Mouse (Mus musculus): ENCODE data around the gene Psmd13. TPM values are rescaled to one million over a fixed set of nuclear protein-coding genes. Genes with fewer than 3 reads are reported as not detected.
"Not testable (repeated sequence)": the region's sequence is repeated elsewhere in the genome, so short reads cannot be mapped to it uniquely, and the experiment has no call there.

Psmd13 gene
- total RNA-seq, 2 experiments from 2014 or later, result 155 to 165 TPM

DNA sequence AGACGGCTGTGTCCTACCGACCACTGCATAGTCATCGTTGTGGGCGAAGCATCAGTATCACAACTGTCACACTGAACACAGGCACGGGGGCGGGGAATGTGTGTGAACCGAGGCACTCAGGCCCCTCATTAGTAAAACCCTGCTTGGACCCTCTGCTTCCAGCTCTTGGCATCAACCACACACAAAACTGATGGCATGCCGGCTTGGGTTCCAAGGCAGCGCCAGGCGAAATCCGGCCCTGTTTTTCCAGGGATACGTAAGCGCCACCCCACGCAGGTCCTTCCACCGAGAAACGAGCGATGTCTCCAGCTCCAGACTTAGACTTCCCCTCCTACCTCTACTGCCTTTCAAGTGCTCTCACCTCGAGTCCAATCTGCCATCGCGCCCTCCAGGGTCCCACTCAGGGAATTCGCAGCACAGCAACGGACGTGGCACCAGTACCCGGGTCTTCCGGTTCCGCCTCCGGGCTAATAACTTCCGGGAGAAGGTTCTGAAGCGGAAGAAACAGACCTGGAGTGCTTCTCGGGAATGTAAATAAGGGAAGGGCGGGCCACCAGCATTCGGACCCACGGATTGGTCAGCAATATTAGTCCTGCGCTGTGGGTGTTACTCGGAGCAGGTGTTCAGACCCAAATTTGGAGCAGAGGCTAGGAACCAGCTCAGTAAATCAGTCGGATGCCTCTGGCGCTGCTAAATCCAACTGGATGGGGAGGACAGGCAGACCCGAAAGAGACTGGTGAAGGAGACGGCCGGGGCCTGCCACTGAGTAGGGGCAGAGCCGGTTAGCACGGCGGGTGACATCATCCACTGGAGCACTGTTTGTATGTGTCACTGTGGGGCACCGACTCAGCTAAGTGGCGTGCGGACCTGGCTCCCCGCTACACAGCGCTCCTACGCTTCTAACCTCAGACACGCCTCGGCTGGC lies 25.6 kb upstream of the Psmd13 start, which contains the start of gene Gm45785:
Gene Gm45785, minus strand, starts transcription at position 472 of the 925 bp plus-strand sequence.
- intact Hi-C loops (cut with DNase I), result loop anchor here (10.0 kb wide), 1 partner anchor 319 kb away; the partner anchor contains the start of gene Rnh1
- DNase-seq, result peak; percentile 78

DNA sequence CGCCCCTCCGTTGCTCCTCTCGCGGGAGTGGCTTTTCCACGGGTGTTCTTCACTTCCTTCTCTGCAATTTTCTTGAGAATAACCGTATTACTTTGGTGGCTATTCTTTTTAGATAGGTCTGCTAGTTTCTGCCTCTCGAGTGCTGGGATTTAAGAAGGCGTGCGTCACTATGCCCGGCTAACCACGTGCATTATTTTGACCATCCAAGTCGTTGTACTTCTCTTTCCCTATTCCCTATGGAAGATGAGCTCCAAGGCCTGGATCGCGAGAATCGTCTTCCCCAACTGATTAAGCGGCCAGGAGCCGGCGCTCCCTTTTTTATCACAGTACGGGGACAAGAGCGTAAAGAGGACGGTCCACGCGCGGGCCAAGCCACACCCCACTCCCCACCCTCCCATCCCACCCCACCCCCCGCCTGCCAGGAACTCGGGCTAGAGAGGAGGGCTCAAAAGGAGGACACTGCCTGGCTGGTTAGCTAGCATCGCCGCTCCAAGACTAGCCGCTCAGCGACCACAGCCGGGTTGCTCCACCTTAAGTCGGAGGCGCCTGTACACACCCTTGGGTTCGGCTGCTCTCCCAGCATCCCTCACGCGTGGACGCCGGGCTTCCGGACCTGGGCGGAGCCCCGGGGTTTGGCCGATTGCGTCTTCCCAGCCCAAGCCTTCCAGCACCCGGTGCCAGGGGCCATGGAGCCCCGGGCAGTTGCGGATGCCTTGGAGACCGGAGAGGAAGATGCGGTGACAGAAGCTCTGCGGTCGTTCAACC lies 24.8 kb upstream of the Psmd13 start, which contains the start of gene Ric8a:
Gene Ric8a, plus strand, starts transcription at position 173 of the 765 bp plus-strand sequence.
- intact Hi-C loops (cut with DNase I), result loop anchor here (10.0 kb wide), 1 partner anchor 318 kb away; the partner anchor contains the start of gene Rnh1
- peak; percentile 85 for DNase-seq

DNA sequence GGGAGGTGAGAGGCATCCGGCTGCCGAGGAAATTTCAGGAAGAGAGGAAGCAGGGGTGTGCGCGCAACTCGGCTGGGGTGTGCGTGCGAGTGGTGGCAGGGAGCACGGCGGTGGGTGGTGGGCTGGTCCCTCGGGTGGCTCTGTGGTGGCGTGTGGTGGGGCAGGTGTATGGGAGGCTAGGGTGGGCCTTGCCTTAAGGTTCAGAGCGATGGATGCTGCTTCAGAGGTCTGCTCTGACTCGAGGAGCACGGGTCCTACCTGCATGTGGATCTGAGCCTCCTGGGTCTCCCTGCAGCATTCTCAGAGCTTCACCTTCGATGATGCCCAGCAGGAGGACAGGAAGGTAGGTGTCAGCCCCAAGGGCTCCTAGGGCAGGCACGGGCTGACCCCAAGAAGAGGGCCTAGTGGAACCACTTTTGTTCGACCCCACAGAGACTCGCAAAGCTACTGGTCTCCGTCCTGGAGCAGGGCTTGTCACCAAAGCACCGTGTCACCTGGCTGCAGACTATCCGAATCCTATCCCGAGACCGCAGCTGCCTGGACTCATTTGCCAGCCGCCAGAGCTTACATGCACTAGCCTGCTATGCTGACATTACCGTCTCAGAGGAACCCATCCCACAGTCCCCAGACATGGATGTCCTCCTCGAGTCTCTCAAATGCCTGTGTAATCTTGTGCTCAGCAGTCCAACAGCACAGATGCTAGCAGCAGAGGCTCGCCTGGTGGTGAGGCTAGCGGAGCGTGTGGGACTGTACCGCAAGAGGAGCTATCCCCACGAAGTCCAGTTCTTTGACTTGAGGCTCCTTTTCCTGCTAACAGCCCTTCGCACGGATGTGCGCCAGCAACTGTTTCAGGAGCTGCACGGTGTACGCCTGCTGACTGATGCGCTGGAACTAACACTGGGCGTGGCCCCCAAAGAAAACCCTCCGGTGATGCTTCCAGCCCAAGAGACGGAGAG lies 23.9 kb upstream of the Psmd13 start, which contains the start of gene Bet1l:
Gene Bet1l, minus strand, starts transcription at position 28 of the 956 bp plus-strand sequence.
- DNase-seq, result peak; percentile 22
- intact Hi-C loops (cut with DNase I), result loop anchor here (10.0 kb wide), 1 partner anchor 317 kb away; the partner anchor contains the start of gene Rnh1

DNA sequence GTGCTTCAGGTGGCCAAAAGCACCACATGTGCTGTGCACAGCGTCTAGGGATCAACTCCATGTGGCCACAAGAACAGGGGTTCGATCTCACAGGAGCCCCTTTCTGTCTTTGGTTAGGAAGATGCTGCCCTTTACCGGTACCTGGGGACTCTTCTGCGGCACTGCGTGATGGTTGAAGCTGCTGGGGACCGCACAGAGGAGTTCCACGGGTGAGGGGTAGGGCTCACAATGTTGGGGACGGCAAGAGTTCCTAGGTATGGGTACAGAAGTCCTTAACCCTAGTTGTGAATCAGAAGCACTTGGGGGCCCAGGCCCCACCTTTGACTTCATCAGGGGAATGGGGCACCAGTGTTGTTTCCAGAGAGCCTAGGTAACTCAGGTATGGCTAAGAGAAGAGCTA lies 23.0 kb upstream of the Psmd13 start:
- intact Hi-C loops (cut with DNase I), result loop anchor here (10.0 kb wide), 1 partner anchor 316 kb away; the partner anchor contains the start of gene Rnh1
- no peak for DNase-seq

DNA sequence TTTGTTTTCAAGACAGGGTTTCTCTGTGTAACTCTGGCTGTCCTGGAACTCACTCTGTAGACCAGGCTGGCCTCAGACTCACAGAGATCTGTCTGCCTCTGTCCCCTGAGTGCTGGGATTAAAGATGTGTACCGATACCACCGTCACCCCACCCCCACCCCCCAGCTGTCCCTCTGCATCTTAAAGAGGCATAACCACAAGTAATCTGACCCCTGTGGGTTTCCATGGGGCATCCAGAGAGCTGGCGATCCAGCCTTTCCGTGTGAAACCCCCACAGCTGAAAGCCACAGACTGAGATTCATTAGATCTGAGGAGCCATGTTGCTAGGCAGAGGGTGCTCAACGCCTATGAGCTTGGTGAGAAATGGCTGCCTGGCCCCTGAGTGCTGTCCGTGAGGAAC lies 21.8 kb upstream of the Psmd13 start:
- intact Hi-C loops (cut with DNase I), result loop anchor here (10.0 kb wide), 1 partner anchor 315 kb away; the partner anchor contains the start of gene Rnh1
- DNase-seq, result no peak

DNA sequence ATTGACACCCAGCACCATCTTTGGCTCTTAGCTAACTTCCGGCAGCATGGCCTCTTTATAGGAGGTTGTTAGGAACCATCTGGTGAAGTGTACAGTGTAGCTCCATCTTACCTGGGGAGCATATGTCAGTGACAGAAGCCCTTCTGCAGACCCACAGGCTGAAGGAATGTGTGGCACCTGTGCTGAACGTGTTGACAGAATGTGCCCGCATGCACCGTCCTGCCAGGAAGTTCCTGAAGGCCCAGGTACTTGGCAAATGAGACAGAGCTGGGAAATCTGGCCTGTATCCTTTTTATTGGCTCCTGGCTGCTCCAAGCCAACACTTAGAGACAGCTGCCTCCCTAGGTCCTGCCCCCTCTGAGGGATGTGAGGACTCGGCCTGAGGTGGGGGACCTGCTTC lies 21.0 kb upstream of the Psmd13 start:
- no peak for DNase-seq
- intact Hi-C loops (cut with DNase I), result no loop called here

DNA sequence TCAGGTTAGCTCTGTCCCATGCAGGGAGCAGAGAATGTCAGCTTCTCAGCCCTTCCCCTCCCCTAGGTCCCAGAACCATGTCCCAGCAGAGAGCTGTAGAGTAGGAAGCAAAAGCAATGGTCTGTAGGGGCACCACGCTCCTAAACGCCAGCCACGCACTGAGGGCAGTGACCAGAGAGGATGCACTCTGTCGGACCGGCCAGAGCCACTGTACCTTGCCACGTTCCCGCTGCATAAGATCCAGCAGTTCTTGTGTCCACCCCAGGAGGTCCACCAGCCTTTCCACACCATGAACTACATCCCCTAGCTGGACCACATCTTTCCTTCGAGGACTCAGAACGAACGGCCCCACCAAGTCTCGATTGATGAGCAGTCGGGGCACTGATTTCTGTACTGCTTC lies 17.0 kb upstream of the Psmd13 start:
- intact Hi-C loops (cut with DNase I), result no loop called here
- DNase-seq, result no peak

DNA sequence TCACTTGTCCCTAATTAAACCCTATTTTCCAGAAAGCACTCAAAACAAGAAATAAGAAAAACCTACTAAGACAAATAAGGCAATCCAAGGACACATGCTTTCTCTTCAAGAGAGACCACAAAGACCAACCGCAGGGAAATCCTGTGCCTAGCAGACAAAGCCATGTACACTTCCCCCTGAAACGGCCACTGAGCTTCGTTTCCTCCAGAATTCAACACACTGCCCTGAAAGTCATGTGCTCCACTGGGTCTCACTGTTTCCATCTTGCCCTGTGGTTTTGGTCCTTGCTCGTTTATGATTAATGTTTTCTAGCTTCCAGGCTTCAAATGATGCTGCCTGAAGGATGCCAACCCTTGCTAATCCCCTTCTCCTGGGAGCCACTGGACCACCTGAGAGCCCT lies 7.5 kb upstream of the Psmd13 start:
- no peak for DNase-seq
- intact Hi-C loops (cut with DNase I), result no loop called here

DNA sequence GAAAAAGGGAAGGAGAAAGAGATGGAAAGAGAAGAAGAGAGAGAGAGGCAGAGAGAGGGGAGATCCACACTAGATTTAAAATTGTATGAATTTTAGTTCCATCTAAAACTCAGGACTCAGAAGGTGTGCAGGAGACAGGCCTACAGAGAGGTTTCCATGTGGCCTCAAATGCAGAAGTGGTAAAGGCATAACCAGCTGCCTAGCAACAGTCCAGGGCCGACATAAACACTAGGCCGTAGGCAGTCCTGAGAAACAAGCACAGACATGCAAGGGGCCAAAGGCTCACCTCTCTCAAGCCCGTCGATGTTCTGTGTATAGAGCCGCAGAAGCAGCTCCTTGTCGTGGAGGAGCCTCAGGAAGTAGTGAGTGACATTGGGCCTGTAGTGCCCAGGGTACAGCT lies 4.4 kb upstream of the Psmd13 start:
- intact Hi-C loops (cut with DNase I), result no loop called here
- DNase-seq, result no peak

GRCm38 (mm10) chr7:140879355-140879754 lies 2.4 kb upstream of the Psmd13 start:
- DNase-seq, result no peak
- intact Hi-C loops (cut with DNase I), result no loop called here

GRCm38 (mm10) chr7:140880419-140880818 lies 1.3 kb upstream of the Psmd13 start:
- DNase-seq, result no peak
- intact Hi-C loops (cut with DNase I), result loop anchor here (5.0 kb wide), 1 partner anchor 803 kb away; no protein-coding TSS in a partner anchor

- no peak for DNase-seq
- intact Hi-C loops (cut with DNase I), result loop anchor here (5.0 kb wide), 1 partner anchor 804 kb away; no protein-coding TSS in a partner anchor
Measured at GRCm38 (mm10) chr7:140880865-140881515, 778 bp upstream of the Psmd13 start.

GRCm38 (mm10) chr7:140882469-140882803 lies 668 bp downstream of the Psmd13 start:
- DNase-seq, result no peak
- intact Hi-C loops (cut with DNase I), result loop anchor here (5.0 kb wide), 1 partner anchor 805 kb away; no protein-coding TSS in a partner anchor

GRCm38 (mm10) chr7:140890636-140891035 lies 8.9 kb downstream of the Psmd13 start:
- DNase-seq; intact Hi-C loops (cut with DNase I): not testable (repeated sequence)

DNA sequence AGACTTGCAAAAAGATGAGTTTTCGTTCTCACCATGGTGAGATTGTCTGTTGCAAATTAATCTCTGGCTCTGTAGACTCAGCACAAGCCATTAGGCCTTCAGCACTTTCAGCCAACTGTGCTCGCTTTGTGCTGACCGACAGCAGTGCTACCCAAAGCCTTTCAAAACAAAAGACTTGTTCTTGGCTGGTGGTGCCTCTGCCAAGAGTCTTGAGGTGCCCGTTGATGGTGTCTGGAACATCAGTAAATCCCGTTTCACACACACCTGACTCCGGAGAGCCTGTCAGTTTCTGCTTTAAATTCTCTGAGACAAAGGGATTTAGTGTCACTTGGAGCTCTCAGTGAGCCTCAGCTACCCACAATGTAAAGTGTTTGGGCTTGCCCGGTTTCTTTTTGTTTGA lies 12.3 kb downstream of the Psmd13 start:
- no peak for DNase-seq
- intact Hi-C loops (cut with DNase I), result no loop called here

GRCm38 (mm10) chr7:140894611-140895010 lies 12.8 kb downstream of the Psmd13 start:
- DNase-seq, result no peak
- intact Hi-C loops (cut with DNase I), result no loop called here

- no peak for DNase-seq
- intact Hi-C loops (cut with DNase I), result no loop called here
Measured at GRCm38 (mm10) chr7:140897863-140898262, 16.1 kb downstream of the Psmd13 start.

GRCm38 (mm10) chr7:140899121-140899520 lies 17.4 kb downstream of the Psmd13 start:
- intact Hi-C loops (cut with DNase I), result no loop called here
- DNase-seq, result no peak

GRCm38 (mm10) chr7:140900220-140900619 lies 18.5 kb downstream of the Psmd13 start, which contains the start of gene Cox8b:
Gene Cox8b (minus strand): TSS chr7:140900446.
- intact Hi-C loops (cut with DNase I), result loop anchor here (10.0 kb wide), 1 partner anchor 275 kb away; the partner anchor contains the start of gene Rnh1

More at GRCm38 (mm10) chr7:140900220-140900619, 18.5 kb downstream of the Psmd13 start, which contains the start of gene Cox8b:
- peak; percentile 21 for DNase-seq
